Mouse (Mus musculus) embryonic facial prominence, embryonic 14.5 days (tissue): ENCODE data around the gene Ttll11. TPM values are rescaled to one million over a fixed set of nuclear protein-coding genes. Genes with fewer than 3 reads are reported as not detected.

Source experiments
- ATAC-seq: fragments of 200-750 bp; cut with Nextera tagmentation; 2 replicates; pipeline ENCODE4 v1.8.0; 2017; ENCODE audit warnings: low read depth, moderate number of reproducible peaks, moderate TSS enrichment
- DNase-seq: peaks from one replicate; pipeline ENCODE4 v3.0.0-alpha.2; 2015; ENCODE audit warnings: low spot score
- H3K27ac ChIP-seq: fragments of 300-500 bp; sonication (generic); replicated peaks from 2 replicates; pipeline ENCODE4 v1.5.1; 2014; ENCODE audit warnings: low read depth, mild to moderate bottlenecking, low read length, moderate library complexity
- H3K27me3 ChIP-seq: fragments of 300-500 bp; sonication (generic); replicated peaks from 2 replicates; pipeline ENCODE4 v1.6.1; 2014; ENCODE audit warnings: low read length; ENCODE audit not compliant: control insufficient read depth, insufficient read depth
- H3K36me3 ChIP-seq: fragments of 300-500 bp; sonication (generic); 2 replicates; pipeline ENCODE4 v1.6.1; 2014; ENCODE audit warnings: low read length, mixed read lengths; ENCODE audit not compliant: control insufficient read depth, insufficient read depth
- H3K4me1 ChIP-seq: fragments of 300-500 bp; sonication (generic); 2 replicates; pipeline ENCODE4 v1.6.1; 2014; ENCODE audit warnings: antibody characterized with exemption, low read length; ENCODE audit not compliant: control insufficient read depth, insufficient read depth
- H3K4me2 ChIP-seq: fragments of 300-500 bp; sonication (generic); 2 replicates; pipeline ENCODE4 v1.6.1; 2014; ENCODE audit warnings: low read depth, mild to moderate bottlenecking, low read length, moderate library complexity, mixed read lengths
- H3K4me3 ChIP-seq: fragments of 300-500 bp; sonication (generic); 2 replicates; pipeline ENCODE4 v1.5.1; 2014; ENCODE audit warnings: low read depth, mild to moderate bottlenecking, low read length
- H3K9ac ChIP-seq: fragments of 300-500 bp; sonication (generic); 2 replicates; pipeline ENCODE4 v1.6.1; 2014; ENCODE audit warnings: low read depth, mild to moderate bottlenecking, low read length, moderate library complexity, mixed read lengths
- H3K9me3 ChIP-seq: fragments of 300-500 bp; sonication (generic); 2 replicates; pipeline ENCODE4 v1.6.1; 2016; ENCODE audit warnings: low read length; ENCODE audit not compliant: control insufficient read depth
- WGBS: fragments of 180-500 bp; shearing (Covaris S2); extraction: QIAGEN DNeasy Blood & Tissue Kit; methylation state at CpG from one replicate; pipeline ENCODE4 v1.1.7; 2014; 5-methylcytosine and 5-hydroxymethylcytosine counted together
- polyA plus RNA-seq: library from polyadenylated mRNA; unstranded; fragments of >200 nt; fragmentation: Nextera tagmentation; extraction: Ambion mirVana; gene quantifications from 2 replicates; pipeline ENCODE4 v1.2.1, GENCODE M21; 2014

Ttll11 gene
- polyA plus RNA-seq, 1 experiment from 2014 or later = 1.8 TPM

DNA sequence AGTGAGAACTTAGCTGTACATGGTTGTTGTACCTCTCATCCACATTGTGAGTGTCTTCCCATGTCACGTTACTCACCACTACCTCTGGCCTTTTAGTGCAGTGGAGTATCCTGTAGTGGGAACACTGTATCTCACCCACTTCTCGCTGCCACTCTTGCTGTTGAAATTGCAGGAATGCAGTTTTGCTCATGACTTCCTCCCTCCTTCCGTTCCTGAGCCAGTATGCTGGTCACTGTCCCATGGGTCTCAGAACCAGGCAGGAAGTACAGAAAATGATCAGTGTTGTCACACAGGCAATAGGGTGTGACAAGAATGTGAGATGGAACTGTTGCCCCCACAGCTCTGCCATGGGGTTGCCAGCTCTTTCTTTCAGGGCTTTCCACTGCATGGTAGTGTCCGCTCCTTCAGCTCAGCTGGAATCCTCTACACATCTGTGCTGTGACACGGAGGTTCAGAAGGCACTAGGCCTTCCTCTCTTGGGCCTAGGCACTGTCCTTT, 261.7 kb downstream of the Ttll11 start:
- H3K9me3 ChIP-seq = no peaks in the 10 kb centered on the region
- peaks cover 91% of the 10 kb centered on the region for H3K36me3 ChIP-seq

DNA sequence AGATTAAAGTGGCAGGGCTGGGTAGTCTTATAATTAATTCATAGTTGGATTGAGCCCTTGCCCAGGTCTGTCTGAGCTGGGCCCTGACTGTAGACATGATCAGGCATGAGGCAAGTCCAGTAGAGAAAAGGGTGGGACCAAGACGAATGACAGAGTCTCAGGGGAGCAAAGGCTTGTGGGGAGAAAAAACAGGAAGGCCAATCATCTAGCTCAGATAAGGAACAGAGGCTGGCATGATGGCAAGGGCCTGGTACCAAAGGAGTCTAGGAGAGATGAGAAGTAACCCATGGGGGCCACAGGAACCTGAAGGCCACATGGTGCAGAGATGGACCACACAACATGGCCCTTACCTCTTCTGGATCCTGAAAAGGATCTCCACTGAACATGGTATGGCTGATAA, 263.5 kb downstream of the Ttll11 start:
- Histone ChIP-seq H3K9ac (no peak overlapping the region), H3K36me3 (peaks cover 91% of the 10 kb centered on the region), H3K4me3 (no peak overlapping the region), H3K27me3 (no peaks in the 10 kb centered on the region), H3K27ac (no peak overlapping the region), H3K4me2 (no peak overlapping the region), H3K4me1 (0 out of 2 replicates have a peak, but pooled peaks cover 4% of the 10 kb centered on the region), H3K9me3 (no peaks in the 10 kb centered on the region)
- 59% methylated on average over 1 of the region's 1 CpGs for WGBS
- ATAC-seq = no peak
- no peak for DNase-seq

More for the DNA sequence above, 261.7 kb downstream of the Ttll11 start:
- Histone ChIP-seq H3K4me2 (no peak overlapping the region), H3K4me1 (0 out of 2 replicates have a peak, but pooled peaks cover 4% of the 10 kb centered on the region), H3K9ac (no peak overlapping the region), H3K27ac (no peak overlapping the region), H3K27me3 (no peaks in the 10 kb centered on the region), H3K4me3 (no peak overlapping the region)
- WGBS = 84% methylated on average over 5 of the region's 5 CpGs
- no peak for ATAC-seq
- DNase-seq = no peak

DNA sequence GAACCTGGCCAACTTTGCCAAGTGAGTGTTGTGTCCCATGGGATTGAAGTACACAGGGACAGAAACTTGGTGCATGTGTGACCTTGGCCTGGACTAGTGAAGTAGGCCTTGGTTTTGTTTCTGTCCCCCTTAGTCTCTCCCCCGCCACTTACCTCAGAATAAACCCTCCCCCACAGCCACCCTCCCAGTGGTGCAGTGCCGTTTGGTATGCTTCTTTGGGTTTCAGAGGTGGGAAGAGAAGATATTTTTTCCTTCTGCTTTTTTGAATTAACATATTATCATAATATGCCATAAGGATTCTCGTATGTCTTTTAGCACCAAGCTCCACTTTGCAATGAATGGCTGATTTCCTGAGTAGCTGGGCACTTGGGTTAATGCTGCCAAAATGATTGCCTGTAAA, 264.2 kb downstream of the Ttll11 start:
- Histone ChIP-seq H3K27me3 (no peaks in the 10 kb centered on the region), H3K9ac (no peak overlapping the region), H3K4me1 (0 out of 2 replicates have a peak, but pooled peaks cover 4% of the 10 kb centered on the region), H3K27ac (no peak overlapping the region), H3K9me3 (no peaks in the 10 kb centered on the region), H3K36me3 (peaks cover 91% of the 10 kb centered on the region), H3K4me3 (no peak overlapping the region), H3K4me2 (no peak overlapping the region)
- WGBS = 85% methylated on average over 3 of the region's 3 CpGs
- DNase-seq (no peak), ATAC-seq (no peak)

DNA sequence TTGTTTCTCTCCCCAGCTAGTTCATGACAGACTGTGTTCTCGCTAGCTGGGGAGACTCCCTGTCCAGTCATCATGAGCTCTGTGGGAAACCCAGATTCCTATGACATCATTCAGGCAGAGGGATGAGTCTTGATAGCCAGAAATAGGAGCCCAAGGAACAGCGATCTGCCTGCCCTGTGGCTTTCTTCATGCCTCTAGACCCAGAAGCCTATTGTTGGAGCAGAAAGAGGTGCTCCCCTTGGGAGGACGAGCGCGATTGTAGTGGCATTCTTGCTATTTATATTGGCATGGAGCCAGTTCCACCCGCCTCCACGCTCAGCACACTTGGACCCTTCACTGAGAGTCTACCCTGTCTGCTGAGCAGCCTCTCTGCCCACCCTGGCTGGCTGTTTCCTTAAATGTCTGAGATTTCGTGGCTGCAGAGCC, 265.0 kb downstream of the Ttll11 start:
- Histone ChIP-seq H3K4me2 (no peak overlapping the region), H3K27ac (peak overlapping the region; percentile 17; the same call in 1 of the 2 replicates), H3K36me3 (peaks cover 91% of the 10 kb centered on the region), H3K4me1 (0 out of 2 replicates have a peak, but pooled peaks cover 4% of the 10 kb centered on the region), H3K4me3 (no peak overlapping the region), H3K27me3 (no peaks in the 10 kb centered on the region), H3K9ac (no peak overlapping the region), H3K9me3 (no peaks in the 10 kb centered on the region)
- ATAC-seq = peak; percentile 54
- WGBS = 43% methylated on average over 8 of the region's 8 CpGs
- peak; percentile 64 for DNase-seq

DNA sequence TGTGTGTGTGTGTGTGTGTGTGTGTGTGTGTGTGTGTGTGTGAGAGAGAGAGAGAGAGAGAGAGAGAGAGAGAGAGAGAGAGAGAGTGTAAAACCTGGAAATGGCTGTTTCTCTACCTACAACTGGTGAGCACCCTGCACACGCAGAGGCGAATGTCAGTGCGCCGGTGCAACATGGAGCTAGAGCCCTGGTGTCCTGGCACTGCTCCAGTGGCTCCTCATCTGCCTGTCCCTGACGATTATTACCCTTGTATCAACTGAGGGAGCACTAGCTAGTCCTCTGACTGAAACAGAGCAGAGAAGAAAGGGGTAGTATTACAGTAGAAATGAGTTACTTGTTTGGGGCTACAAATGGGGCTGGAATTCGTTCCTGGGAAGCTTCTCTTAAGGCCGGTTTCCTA, 266.3 kb downstream of the Ttll11 start:
- H3K36me3 ChIP-seq = peaks cover 91% of the 10 kb centered on the region
- no peak overlapping the region for H3K4me2 ChIP-seq
- no peak overlapping the region for H3K9ac ChIP-seq
- H3K27ac ChIP-seq = no peak overlapping the region
- no peak for ATAC-seq
- no peak for DNase-seq
- no peaks in the 10 kb centered on the region for H3K27me3 ChIP-seq
- 0 out of 2 replicates have a peak, but pooled peaks cover 4% of the 10 kb centered on the region for H3K4me1 ChIP-seq
- 79% methylated on average over 7 of the region's 7 CpGs for WGBS
- H3K9me3 ChIP-seq = no peaks in the 10 kb centered on the region
- H3K4me3 ChIP-seq = no peak overlapping the region

DNA sequence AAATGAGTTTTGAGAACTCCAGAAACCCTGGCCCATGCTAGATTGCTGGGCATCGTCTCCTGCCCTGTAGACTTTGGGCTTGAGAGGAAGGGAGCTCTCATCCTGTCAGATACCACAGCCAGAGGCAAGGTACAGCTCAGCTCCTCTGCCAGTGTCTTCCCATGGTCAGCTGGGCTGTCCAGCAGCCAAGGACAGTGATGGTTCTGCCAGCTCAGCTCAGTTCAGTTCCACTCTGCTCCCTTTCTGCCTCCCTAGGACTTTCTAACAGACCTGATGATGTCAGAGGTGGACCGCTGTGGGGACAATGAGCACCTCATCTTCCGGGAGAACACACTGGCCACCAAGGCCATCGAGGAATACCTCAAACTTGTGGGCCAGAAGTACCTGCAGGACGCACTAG, 267.1 kb downstream of the Ttll11 start:
- H3K27me3 ChIP-seq = no peaks in the 10 kb centered on the region
- ATAC-seq = no peak
- H3K9ac ChIP-seq = no peak overlapping the region
- no peak overlapping the region for H3K4me2 ChIP-seq
- H3K27ac ChIP-seq = no peak overlapping the region
- no peak for DNase-seq
- no peak overlapping the region for H3K4me3 ChIP-seq
- peaks cover 90% of the 10 kb centered on the region for H3K36me3 ChIP-seq
- 0 out of 2 replicates have a peak, but pooled peaks cover 4% of the 10 kb centered on the region for H3K4me1 ChIP-seq
- WGBS = 94% methylated on average over 5 of the region's 5 CpGs
- H3K9me3 ChIP-seq = no peaks in the 10 kb centered on the region

- peaks cover 21% of the 10 kb centered on the region for H3K4me1 ChIP-seq
Observed at GRCm38 (mm10) chr2:35703241-35703640, 276.5 kb downstream of the Ttll11 start.

GRCm38 (mm10) chr2:35702608-35703007, 277.1 kb downstream of the Ttll11 start:
- Histone ChIP-seq H3K36me3 (peaks cover 9% of the 10 kb centered on the region; the same call in 1 of the 2 replicates), H3K27me3 (no peaks in the 10 kb centered on the region), H3K4me1 (peaks cover 26% of the 10 kb centered on the region), H3K9me3 (no peaks in the 10 kb centered on the region), H3K4me3 (no peak overlapping the region), H3K4me2 (no peak overlapping the region), H3K9ac (no peak overlapping the region), H3K27ac (peak overlapping the region; percentile 57)
- peak; percentile 60 for DNase-seq
- WGBS = 56% methylated on average over 6 of the region's 6 CpGs
- ATAC-seq = peak; percentile 56; the same call in 1 of the 2 replicates

More at GRCm38 (mm10) chr2:35703241-35703640, 276.5 kb downstream of the Ttll11 start:
- no peak for DNase-seq
- no peaks in the 10 kb centered on the region for H3K27me3 ChIP-seq
- H3K4me2 ChIP-seq = no peak overlapping the region
- ATAC-seq = no peak
- WGBS = 83% methylated on average over 3 of the region's 3 CpGs
- no peak overlapping the region for H3K4me3 ChIP-seq
- peaks cover 14% of the 10 kb centered on the region; the same call in 1 of the 2 replicates for H3K36me3 ChIP-seq
- H3K9ac ChIP-seq = no peak overlapping the region
- no peaks in the 10 kb centered on the region for H3K9me3 ChIP-seq
- H3K27ac ChIP-seq = no peak overlapping the region; the same call in 1 of the 2 replicates

GRCm38 (mm10) chr2:35702001-35702400, 277.7 kb downstream of the Ttll11 start:
- no peak for DNase-seq
- Histone ChIP-seq H3K4me2 (no peak overlapping the region), H3K36me3 (0 out of 2 replicates have a peak, but pooled peaks cover 5% of the 10 kb centered on the region), H3K27ac (peak overlapping the region; percentile 57; the same call in 1 of the 2 replicates), H3K9me3 (no peaks in the 10 kb centered on the region), H3K4me3 (no peak overlapping the region), H3K4me1 (peaks cover 32% of the 10 kb centered on the region), H3K9ac (no peak overlapping the region), H3K27me3 (no peaks in the 10 kb centered on the region)
- WGBS = 80% methylated on average over 7 of the region's 7 CpGs
- ATAC-seq = no peak
